Mouse (Mus musculus) adipocyte (in vitro differentiated cells): ENCODE data around the gene Mtmr2.

ENCODE experiments used
- DNase-seq: peaks from one replicate; pipeline ENCODE4 v3.0.0-alpha.2; 2016; ENCODE audit warnings: low spot score

Mtmr2 gene

GRCm38 (mm10) chr9:13806854-13807253 is 58.6 kb downstream of the Mtmr2 start:
- DNase-seq, result no peak

- DNase-seq, result no peak
Measured at GRCm38 (mm10) chr9:13807657-13808056, 59.4 kb downstream of the Mtmr2 start.

- no peak for DNase-seq
Measured at GRCm38 (mm10) chr9:13809937-13810336, 61.7 kb downstream of the Mtmr2 start.

- no peak for DNase-seq
Measured at GRCm38 (mm10) chr9:13818369-13818768, 70.2 kb downstream of the Mtmr2 start.

GRCm38 (mm10) chr9:13820774-13821173 is 72.6 kb downstream of the Mtmr2 start:
- DNase-seq, result no peak

GRCm38 (mm10) chr9:13825896-13826295 is 77.7 kb downstream of the Mtmr2 start:
- DNase-seq, result no peak

- peak; percentile 66 for DNase-seq
Measured at GRCm38 (mm10) chr9:13826391-13826805, 78.2 kb downstream of the Mtmr2 start.

- DNase-seq, result peak; percentile 98
Measured at GRCm38 (mm10) chr9:13826832-13827405, 78.7 kb downstream of the Mtmr2 start, which contains the start of gene Cep57. TSS of gene Cep57 (minus strand) at chr9:13827107.

- peak; percentile 100 for DNase-seq
Measured at GRCm38 (mm10) chr9:13827406-13828086, 79.3 kb downstream of the Mtmr2 start, which contains the start of gene Fam76b. TSS of gene Fam76b (plus strand) at chr9:13827716.

GRCm38 (mm10) chr9:13828087-13828441 is 79.9 kb downstream of the Mtmr2 start:
- peak; percentile 66 for DNase-seq

- DNase-seq, result no peak
Measured at GRCm38 (mm10) chr9:13835256-13835655, 87.0 kb downstream of the Mtmr2 start.

- DNase-seq, result no peak
Measured at GRCm38 (mm10) chr9:13836726-13837125, 88.5 kb downstream of the Mtmr2 start.

GRCm38 (mm10) chr9:13847591-13847990 is 99.4 kb downstream of the Mtmr2 start:
- DNase-seq, result no peak

- peak; percentile 79 for DNase-seq
Measured at GRCm38 (mm10) chr9:13848481-13849480, 100.6 kb downstream of the Mtmr2 start.

GRCm38 (mm10) chr9:13853876-13854275 is 105.7 kb downstream of the Mtmr2 start:
- DNase-seq, result no peak
